Mouse (Mus musculus): ENCODE measurements around the gene Ankrd6. TPM values are rescaled to one million over a fixed set of nuclear protein-coding genes. Genes with fewer than 3 reads are reported as not detected.

The Ankrd6 gene
- polyA plus RNA-seq, 1 experiment from 2014 or later: 0.08 TPM

- ChIA-PET POLR2A (no interaction called here), CTCF (no interaction called here)
- peaks cover 4% of the 10 kb centered on the region for H3K27me3 ChIP-seq
- in situ Hi-C loops (cut with MboI; ENCODE audit: low pct_unique_long_range_greater_than_20kb): no loop called here
- peak; percentile 47 for ATAC-seq
- no peak for DNase-seq (ENCODE audit: low read depth, low spot score)
- TF ChIP-seq CTCF (IDR thresholded peaks at IDR 0.05): no peak
Observed at GRCm38 (mm10) chr4:32951035-32951940, 647 bp upstream of the Ankrd6 start.

- POLR2A ChIA-PET: interaction anchor here (0.6 kb wide), 1 partner anchor 62 kb away, joined by 3 read pairs; no protein-coding TSS in a partner anchor
- CTCF ChIA-PET: no interaction called here
- in situ Hi-C loops (cut with MboI; ENCODE audit: low pct_unique_long_range_greater_than_20kb): no loop called here
- TF ChIP-seq CTCF (IDR thresholded peaks at IDR 0.05): no peak
- no peaks in the 10 kb centered on the region for H3K27me3 ChIP-seq
- no peak for ATAC-seq
- DNase-seq (ENCODE audit: low read depth, low spot score): no peak
Observed at GRCm38 (mm10) chr4:32948696-32949095, 1.9 kb downstream of the Ankrd6 start.

- no peak for TF ChIP-seq CTCF (IDR thresholded peaks at IDR 0.05)
- ATAC-seq (no peak), DNase-seq (ENCODE audit: low read depth, low spot score) (no peak)
- in situ Hi-C loops (cut with MboI; ENCODE audit: low pct_unique_long_range_greater_than_20kb): no loop called here
- ChIA-PET POLR2A (no interaction called here), CTCF (no interaction called here)
- H3K27me3 ChIP-seq: no peaks in the 10 kb centered on the region
Observed at GRCm38 (mm10) chr4:32947631-32948030, 3.0 kb downstream of the Ankrd6 start.

GRCm38 (mm10) chr4:32940984-32941383, 9.7 kb downstream of the Ankrd6 start:
- no peaks in the 10 kb centered on the region for H3K27me3 ChIP-seq
- no peak for TF ChIP-seq CTCF (IDR thresholded peaks at IDR 0.05)
- ATAC-seq (no peak), DNase-seq (ENCODE audit: low read depth, low spot score) (no peak)
- ChIA-PET CTCF (no interaction called here), POLR2A (no interaction called here)
- in situ Hi-C loops (cut with MboI; ENCODE audit: low pct_unique_long_range_greater_than_20kb): no loop called here

GRCm38 (mm10) chr4:32939964-32940363, 10.7 kb downstream of the Ankrd6 start:
- TF ChIP-seq CTCF (IDR thresholded peaks at IDR 0.05): no peak
- in situ Hi-C loops (cut with MboI; ENCODE audit: low pct_unique_long_range_greater_than_20kb): no loop called here
- ChIA-PET POLR2A (no interaction called here), CTCF (no interaction called here)
- no peak for ATAC-seq
- no peak for DNase-seq (ENCODE audit: low read depth, low spot score)
- H3K27me3 ChIP-seq: no peaks in the 10 kb centered on the region

- TF ChIP-seq CTCF (IDR thresholded peaks at IDR 0.05): no peak
- ChIA-PET POLR2A (no interaction called here), CTCF (no interaction called here)
- no peak for DNase-seq (ENCODE audit: low read depth, low spot score)
- no peaks in the 10 kb centered on the region for H3K27me3 ChIP-seq
- ATAC-seq: no peak
- in situ Hi-C loops (cut with MboI; ENCODE audit: low pct_unique_long_range_greater_than_20kb): no loop called here
Observed at GRCm38 (mm10) chr4:32939521-32939920, 11.1 kb downstream of the Ankrd6 start.

- no peaks in the 10 kb centered on the region for H3K27me3 ChIP-seq
- ATAC-seq: no peak
- POLR2A ChIA-PET: no interaction called here
Observed at GRCm38 (mm10) chr4:32936762-32937341, 13.8 kb downstream of the Ankrd6 start.

GRCm38 (mm10) chr4:32932056-32932455, 18.6 kb downstream of the Ankrd6 start:
- ATAC-seq (no peak), DNase-seq (ENCODE audit: low read depth, low spot score) (no peak)
- CTCF ChIA-PET: no interaction called here
- no peak for TF ChIP-seq CTCF (IDR thresholded peaks at IDR 0.05)
- H3K27me3 ChIP-seq: no peaks in the 10 kb centered on the region
- in situ Hi-C loops (cut with MboI; ENCODE audit: low pct_unique_long_range_greater_than_20kb): no loop called here
- POLR2A ChIA-PET: interaction anchor here (0.6 kb wide), 1 partner anchor 44 kb away, joined by 5 read pairs; no protein-coding TSS in a partner anchor

More at GRCm38 (mm10) chr4:32936762-32937341, 13.8 kb downstream of the Ankrd6 start:
- CTCF ChIA-PET: no interaction called here
- TF ChIP-seq CTCF (IDR thresholded peaks at IDR 0.05): no peak
- no peak for DNase-seq (ENCODE audit: low read depth, low spot score)
- in situ Hi-C loops (cut with MboI; ENCODE audit: low pct_unique_long_range_greater_than_20kb): no loop called here

- H3K27me3 ChIP-seq: no peaks in the 10 kb centered on the region
- ChIA-PET CTCF (no interaction called here), POLR2A (no interaction called here)
- ATAC-seq (no peak), DNase-seq (ENCODE audit: low read depth, low spot score) (no peak)
- TF ChIP-seq CTCF (IDR thresholded peaks at IDR 0.05): no peak
- in situ Hi-C loops (cut with MboI; ENCODE audit: low pct_unique_long_range_greater_than_20kb): no loop called here
Observed at GRCm38 (mm10) chr4:32929750-32930149, 20.9 kb downstream of the Ankrd6 start.

GRCm38 (mm10) chr4:32928692-32929448, 21.8 kb downstream of the Ankrd6 start:
- no peak for TF ChIP-seq CTCF (IDR thresholded peaks at IDR 0.05)
- POLR2A ChIA-PET: no interaction called here
- CTCF ChIA-PET: no interaction called here
- ATAC-seq (no peak), DNase-seq (ENCODE audit: low read depth, low spot score) (no peak)
- no peaks in the 10 kb centered on the region for H3K27me3 ChIP-seq
- in situ Hi-C loops (cut with MboI; ENCODE audit: low pct_unique_long_range_greater_than_20kb): no loop called here

- in situ Hi-C loops (cut with MboI; ENCODE audit: low pct_unique_long_range_greater_than_20kb): no loop called here
- DNase-seq (ENCODE audit: low read depth, low spot score): no peak
- no peaks in the 10 kb centered on the region for H3K27me3 ChIP-seq
- no peak for TF ChIP-seq CTCF (IDR thresholded peaks at IDR 0.05)
- no peak for ATAC-seq
- CTCF ChIA-PET: no interaction called here
- POLR2A ChIA-PET: no interaction called here
Observed at GRCm38 (mm10) chr4:32923891-32924294, 26.7 kb downstream of the Ankrd6 start.
